Mouse (Mus musculus): ENCODE measurements at regions not wholly inside any gene's neighbourhood (a gene's known extent, or its start where the extent isn't known, plus 50 kb on each side); places are given as distances from the start of the nearest gene placed in this dataset.

- TF ChIP-seq POLR2A (IDR thresholded peaks at IDR 0.05; ENCODE audit: insufficient read depth, low read depth, low read length) (no peak), CTCF (IDR thresholded peaks at IDR 0.05) (no peak), EP300 (IDR thresholded peaks at IDR 0.05; ENCODE audit: insufficient read depth, low read depth, low read length) (no peak)
These were observed 76.2 kb upstream of the Basp1 start for GRCm38 (mm10) chr15:25489804-25490203.
